ENCODE assay signal across 10 mouse cellular contexts in genomic region chr11:6256490-6257072, GRCm38 (mm10). TPM values are rescaled to one million over a fixed set of nuclear protein-coding genes. Genes with fewer than 3 reads are reported as not detected.
DNase-seq lines count a peak whose midpoint lies in the region; ATAC-seq lines count a peak whose summit lies in the region.
"Had no signal": no experiment of that assay in that cellular context is flagged by ENCODE, and none has a peak within 500 bp of the region (broad histone marks: within the 10 kb centered on the region; RNA-seq: fewer than 3 reads in every experiment).

No protein-coding gene starts in this region.

- H3K4me2 ChIP-seq in liver, embryonic 13.5 days = no peak overlapping the region
- no peak overlapping the region for H3K4me2 ChIP-seq in liver, embryonic 12.5 days
- H3K4me2 ChIP-seq in embryonic facial prominence, embryonic 14.5 days (ENCODE audit: low read depth, low read length) = no peak overlapping the region
- no peak overlapping the region for H3K4me2 ChIP-seq in hindbrain, embryonic 15.5 days
- no peak overlapping the region for H3K4me2 ChIP-seq in limb, embryonic 15.5 days
- H3K4me2 ChIP-seq: embryonic facial prominence, embryonic 13.5 days had no signal

- 54% methylated on average over 6 of the region's 6 CpGs for WGBS in liver, embryonic 13.5 days (ENCODE audit: insufficient replicate concordance)
- WGBS in liver, embryonic 12.5 days (ENCODE audit: insufficient replicate concordance) = 62% methylated on average over 6 of the region's 6 CpGs
- 77% methylated on average over 5 of the region's 6 CpGs for WGBS in embryonic facial prominence, embryonic 14.5 days
- WGBS in hindbrain, embryonic 15.5 days = 71% methylated on average over 6 of the region's 6 CpGs
- 65% methylated on average over 6 of the region's 6 CpGs for WGBS in limb, embryonic 15.5 days

- H3K4me3 ChIP-seq in liver, embryonic 13.5 days (replicated peaks) = no peak overlapping the region
- no peak overlapping the region for H3K4me3 ChIP-seq in liver, embryonic 12.5 days
- H3K4me3 ChIP-seq in embryonic facial prominence, embryonic 14.5 days (ENCODE audit: low read depth, low read length) = no peak overlapping the region
- H3K4me3 ChIP-seq in hindbrain, embryonic 15.5 days = no peak overlapping the region
- H3K4me3 ChIP-seq in limb, embryonic 15.5 days = no peak overlapping the region
- H3K4me3 ChIP-seq: embryonic facial prominence, embryonic 13.5 days had no signal

- no peak overlapping the region for H3K9ac ChIP-seq in liver, embryonic 13.5 days
- no peak overlapping the region; the same call in 1 of the 2 replicates for H3K9ac ChIP-seq in liver, embryonic 12.5 days
- H3K9ac ChIP-seq in embryonic facial prominence, embryonic 14.5 days (ENCODE audit: low read depth, low read length) = no peak overlapping the region
- no peak overlapping the region for H3K9ac ChIP-seq in hindbrain, embryonic 15.5 days
- H3K9ac ChIP-seq in limb, embryonic 15.5 days = no peak overlapping the region
- H3K9ac ChIP-seq: embryonic facial prominence, embryonic 13.5 days had no signal

- peak; percentile 45; the same call in 1 of the 2 replicates for ATAC-seq in liver, embryonic 13.5 days (ENCODE audit: low read depth)
- ATAC-seq in liver, embryonic 12.5 days = no peak
- ATAC-seq in embryonic facial prominence, embryonic 14.5 days (ENCODE audit: low read depth) = peak; percentile 64; the same call in 1 of the 2 replicates
- peak; percentile 52; the same call in 1 of the 2 replicates for ATAC-seq in hindbrain, embryonic 15.5 days (ENCODE audit: low FRiP score, low read depth)
- peak; percentile 30; the same call in 1 of the 2 replicates for ATAC-seq in limb, embryonic 15.5 days (ENCODE audit: insufficient number of reproducible peaks, low FRiP score, low TSS enrichment, low read depth)
- ATAC-seq: lung, postnatal 0 days had no signal

- no peaks in the 10 kb centered on the region for H3K9me3 ChIP-seq in liver, embryonic 13.5 days (replicated peaks)
- H3K9me3 ChIP-seq in liver, embryonic 12.5 days (replicated peaks) = no peaks in the 10 kb centered on the region
- no peaks in the 10 kb centered on the region for H3K9me3 ChIP-seq in embryonic facial prominence, embryonic 14.5 days (ENCODE audit: control insufficient read depth, low read length)
- H3K9me3 ChIP-seq in hindbrain, embryonic 15.5 days = no peaks in the 10 kb centered on the region
- H3K9me3 ChIP-seq in limb, embryonic 15.5 days = no peaks in the 10 kb centered on the region
- H3K9me3 ChIP-seq: embryonic facial prominence, embryonic 13.5 days had no signal

- H3K4me1 ChIP-seq in liver, embryonic 13.5 days (replicated peaks) = peaks cover 7% of the 10 kb centered on the region
- peaks cover 7% of the 10 kb centered on the region for H3K4me1 ChIP-seq in liver, embryonic 12.5 days
- no peaks in the 10 kb centered on the region for H3K4me1 ChIP-seq in embryonic facial prominence, embryonic 14.5 days (ENCODE audit: control insufficient read depth, insufficient read depth, low read length)
- no peaks in the 10 kb centered on the region for H3K4me1 ChIP-seq in hindbrain, embryonic 15.5 days (replicated peaks)
- H3K4me1 ChIP-seq in limb, embryonic 15.5 days = no peaks in the 10 kb centered on the region
- H3K4me1 ChIP-seq: embryonic facial prominence, embryonic 13.5 days had no signal

- no peaks in the 10 kb centered on the region for H3K27me3 ChIP-seq in liver, embryonic 13.5 days
- no peaks in the 10 kb centered on the region for H3K27me3 ChIP-seq in liver, embryonic 12.5 days (replicated peaks)
- no peaks in the 10 kb centered on the region for H3K27me3 ChIP-seq in embryonic facial prominence, embryonic 14.5 days (replicated peaks; ENCODE audit: control insufficient read depth, insufficient read depth, low read length)
- H3K27me3 ChIP-seq in hindbrain, embryonic 15.5 days = no peaks in the 10 kb centered on the region
- no peaks in the 10 kb centered on the region for H3K27me3 ChIP-seq in limb, embryonic 15.5 days
- H3K27me3 ChIP-seq: embryonic facial prominence, embryonic 13.5 days had no signal

- peaks cover 42% of the 10 kb centered on the region for H3K36me3 ChIP-seq in liver, embryonic 13.5 days
- H3K36me3 ChIP-seq in liver, embryonic 12.5 days = peaks cover 41% of the 10 kb centered on the region
- peaks cover 45% of the 10 kb centered on the region for H3K36me3 ChIP-seq in embryonic facial prominence, embryonic 14.5 days (ENCODE audit: control insufficient read depth, insufficient read depth, low read length)
- peaks cover 39% of the 10 kb centered on the region for H3K36me3 ChIP-seq in hindbrain, embryonic 15.5 days
- peaks cover 43% of the 10 kb centered on the region for H3K36me3 ChIP-seq in limb, embryonic 15.5 days

- no peak overlapping the region for H3K27ac ChIP-seq in liver, embryonic 13.5 days
- no peak overlapping the region for H3K27ac ChIP-seq in liver, embryonic 12.5 days
- no peak overlapping the region for H3K27ac ChIP-seq in embryonic facial prominence, embryonic 14.5 days (replicated peaks; ENCODE audit: low read depth, low read length)
- no peak overlapping the region for H3K27ac ChIP-seq in hindbrain, embryonic 15.5 days (replicated peaks)
- no peak overlapping the region for H3K27ac ChIP-seq in limb, embryonic 15.5 days
- H3K27ac ChIP-seq: embryonic facial prominence, embryonic 13.5 days had no signal

- DNase-seq in liver, embryonic 13.5 days = no peak
- no peak for DNase-seq in embryonic facial prominence, embryonic 14.5 days (ENCODE audit: low spot score)
- DNase-seq in testis, postnatal 14 days (ENCODE audit: low spot score) = no peak
- no peak for DNase-seq in lung, postnatal 10 days
- DNase-seq in embryo, embryonic 9.5 days (ENCODE audit: extremely low spot score) = no peak

RNA-seq across cellular contexts. Expression of gene Ddx56, which starts 11.0 kb away (rescaled TPM):
- 72.6 and 78.4 TPM in 2 replicates for polyA plus RNA-seq in liver, embryonic 13.5 days (2015; fragmentation: Nextera tagmentation; extraction: Ambion mirVana)
- 94.9 and 98.2 TPM in 2 replicates for polyA plus RNA-seq in liver, embryonic 12.5 days (2016; fragmentation: Nextera tagmentation; extraction: Ambion mirVana)
- polyA plus RNA-seq in embryonic facial prominence, embryonic 14.5 days (2014; fragmentation: Nextera tagmentation; extraction: Ambion mirVana) = 79.6 and 89.9 TPM in 2 replicates
- 67.6 and 69.0 TPM in 2 replicates for polyA plus RNA-seq in hindbrain, embryonic 15.5 days (2015; fragmentation: Nextera tagmentation; extraction: Ambion mirVana)
- polyA plus RNA-seq in limb, embryonic 15.5 days (2015; fragmentation: Nextera tagmentation; extraction: Ambion mirVana) = 81.0 and 91.8 TPM in 2 replicates

RNA-seq across cellular contexts. Expression of gene Tmed4, which starts 18.1 kb away (rescaled TPM):
- polyA plus RNA-seq in liver, embryonic 13.5 days (2015; fragmentation: Nextera tagmentation; extraction: Ambion mirVana) = 37.0 and 42.9 TPM in 2 replicates
- polyA plus RNA-seq in liver, embryonic 12.5 days (2016; fragmentation: Nextera tagmentation; extraction: Ambion mirVana) = 45.6 and 46.4 TPM in 2 replicates
- 109 and 117 TPM in 2 replicates for polyA plus RNA-seq in embryonic facial prominence, embryonic 14.5 days (2014; fragmentation: Nextera tagmentation; extraction: Ambion mirVana)
- 116 TPM in 2 replicates for polyA plus RNA-seq in hindbrain, embryonic 15.5 days (2015; fragmentation: Nextera tagmentation; extraction: Ambion mirVana)
- 104 and 106 TPM in 2 replicates for polyA plus RNA-seq in limb, embryonic 15.5 days (2015; fragmentation: Nextera tagmentation; extraction: Ambion mirVana)

RNA-seq across cellular contexts. Expression of gene Npc1l1, which starts 26.6 kb away (rescaled TPM):
- polyA plus RNA-seq in liver, embryonic 13.5 days (2015; fragmentation: Nextera tagmentation; extraction: Ambion mirVana) = 0.08 and 0.10 TPM in 2 replicates
- 0.17 and 0.21 TPM in 2 replicates for polyA plus RNA-seq in liver, embryonic 12.5 days (2016; fragmentation: Nextera tagmentation; extraction: Ambion mirVana)
- 0.04 TPM in 1 of 2 replicates, not detected in the other for polyA plus RNA-seq in embryonic facial prominence, embryonic 14.5 days (2014; fragmentation: Nextera tagmentation; extraction: Ambion mirVana)
- polyA plus RNA-seq in hindbrain, embryonic 15.5 days (2015; fragmentation: Nextera tagmentation; extraction: Ambion mirVana) = 0.07 and 0.08 TPM in 2 replicates
- 0.07 and 0.13 TPM in 2 replicates for polyA plus RNA-seq in limb, embryonic 15.5 days (2015; fragmentation: Nextera tagmentation; extraction: Ambion mirVana)
- polyA plus RNA-seq: lung, postnatal 0 days had no signal

RNA-seq across cellular contexts. Expression of gene Ogdh, which starts 34.9 kb away (rescaled TPM):
- polyA plus RNA-seq in liver, embryonic 13.5 days (2015; fragmentation: Nextera tagmentation; extraction: Ambion mirVana) = 83.9 and 102 TPM in 2 replicates
- polyA plus RNA-seq in liver, embryonic 12.5 days (2016; fragmentation: Nextera tagmentation; extraction: Ambion mirVana) = 119 and 123 TPM in 2 replicates
- polyA plus RNA-seq in embryonic facial prominence, embryonic 14.5 days (2014; fragmentation: Nextera tagmentation; extraction: Ambion mirVana) = 92.5 and 93.8 TPM in 2 replicates
- 130 and 133 TPM in 2 replicates for polyA plus RNA-seq in hindbrain, embryonic 15.5 days (2015; fragmentation: Nextera tagmentation; extraction: Ambion mirVana)
- polyA plus RNA-seq in limb, embryonic 15.5 days (2015; fragmentation: Nextera tagmentation; extraction: Ambion mirVana) = 91.4 and 101 TPM in 2 replicates

RNA-seq across cellular contexts. Expression of gene Nudcd3, which starts 56.4 kb away (rescaled TPM):
- polyA plus RNA-seq in liver, embryonic 13.5 days (2015; fragmentation: Nextera tagmentation; extraction: Ambion mirVana) = 15.9 TPM in 2 replicates
- 20.9 and 21.7 TPM in 2 replicates for polyA plus RNA-seq in liver, embryonic 12.5 days (2016; fragmentation: Nextera tagmentation; extraction: Ambion mirVana)
- polyA plus RNA-seq in embryonic facial prominence, embryonic 14.5 days (2014; fragmentation: Nextera tagmentation; extraction: Ambion mirVana) = 31.5 and 36.0 TPM in 2 replicates
- 64.5 and 65.2 TPM in 2 replicates for polyA plus RNA-seq in hindbrain, embryonic 15.5 days (2015; fragmentation: Nextera tagmentation; extraction: Ambion mirVana)
- polyA plus RNA-seq in limb, embryonic 15.5 days (2015; fragmentation: Nextera tagmentation; extraction: Ambion mirVana) = 40.3 and 41.2 TPM in 2 replicates
